Mouse (Mus musculus): ENCODE results near the gene Kirrel2.

Kirrel2 gene

DNA sequence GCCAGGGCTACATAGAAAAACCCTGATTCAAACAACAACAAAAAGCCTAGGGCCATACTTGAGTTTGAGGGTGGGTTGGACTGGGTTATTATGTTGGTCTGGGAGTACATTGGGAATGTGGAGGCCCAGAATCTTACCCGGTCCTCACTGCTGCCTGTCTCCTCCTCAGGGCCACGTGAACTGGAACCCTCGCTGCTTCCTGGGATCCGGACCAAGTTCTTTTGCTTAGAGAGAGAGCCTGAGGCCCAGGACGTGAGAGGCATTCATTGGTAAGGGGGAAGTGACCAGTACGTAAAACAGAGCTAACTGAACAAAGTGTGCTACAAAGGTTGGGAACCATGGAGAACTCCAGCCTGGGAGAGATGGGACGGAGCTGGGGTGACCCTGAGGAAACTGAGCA, 7.2 kb downstream of the Kirrel2 start:
- DNase-seq (ENCODE audit: low read depth, low spot score) = no peak

DNA sequence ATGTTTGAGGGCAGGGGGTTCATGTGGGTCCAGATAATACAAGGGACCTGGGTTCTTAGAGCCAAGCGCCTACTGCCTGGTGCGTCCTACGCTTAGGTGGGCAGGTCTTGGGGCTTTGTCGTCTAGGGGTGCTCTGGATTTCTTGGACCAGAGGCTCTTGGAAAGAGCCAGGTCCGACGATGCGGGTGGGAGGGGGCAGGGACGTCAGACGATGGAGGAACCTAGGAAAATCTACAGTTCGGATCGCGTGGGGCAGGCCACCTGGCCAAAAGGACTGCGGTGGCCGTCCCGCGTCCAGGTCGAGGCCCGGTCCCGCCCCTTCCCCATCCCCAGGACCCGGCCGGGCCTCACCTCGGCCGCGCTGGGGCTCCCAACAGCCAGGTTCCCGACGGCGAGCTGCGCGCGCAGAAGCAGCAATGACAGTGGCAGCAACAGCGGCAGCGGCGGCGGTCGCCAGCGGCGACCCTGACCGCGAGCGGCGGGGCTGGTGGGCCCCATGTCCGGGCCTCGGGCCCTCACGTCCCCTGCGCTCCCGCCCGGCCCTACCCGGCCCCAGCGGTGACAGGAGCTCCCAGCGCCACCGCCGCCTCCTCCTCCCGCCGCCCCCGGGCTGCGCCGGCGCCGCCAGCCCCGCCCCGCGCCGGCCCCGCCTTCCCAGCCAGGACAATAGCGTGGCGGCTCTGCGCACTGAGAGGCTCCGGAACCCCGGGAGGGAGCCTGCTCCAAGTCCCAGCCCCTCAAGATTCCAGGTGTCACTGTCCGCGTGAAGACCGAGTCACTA, 12.3 kb downstream of the Kirrel2 start, which contains the start of gene Aplp1:
Aplp1 (minus strand) TSS at position 565 of the 781 bp plus-strand sequence.
- no peak for DNase-seq (ENCODE audit: low read depth, low spot score)

DNA sequence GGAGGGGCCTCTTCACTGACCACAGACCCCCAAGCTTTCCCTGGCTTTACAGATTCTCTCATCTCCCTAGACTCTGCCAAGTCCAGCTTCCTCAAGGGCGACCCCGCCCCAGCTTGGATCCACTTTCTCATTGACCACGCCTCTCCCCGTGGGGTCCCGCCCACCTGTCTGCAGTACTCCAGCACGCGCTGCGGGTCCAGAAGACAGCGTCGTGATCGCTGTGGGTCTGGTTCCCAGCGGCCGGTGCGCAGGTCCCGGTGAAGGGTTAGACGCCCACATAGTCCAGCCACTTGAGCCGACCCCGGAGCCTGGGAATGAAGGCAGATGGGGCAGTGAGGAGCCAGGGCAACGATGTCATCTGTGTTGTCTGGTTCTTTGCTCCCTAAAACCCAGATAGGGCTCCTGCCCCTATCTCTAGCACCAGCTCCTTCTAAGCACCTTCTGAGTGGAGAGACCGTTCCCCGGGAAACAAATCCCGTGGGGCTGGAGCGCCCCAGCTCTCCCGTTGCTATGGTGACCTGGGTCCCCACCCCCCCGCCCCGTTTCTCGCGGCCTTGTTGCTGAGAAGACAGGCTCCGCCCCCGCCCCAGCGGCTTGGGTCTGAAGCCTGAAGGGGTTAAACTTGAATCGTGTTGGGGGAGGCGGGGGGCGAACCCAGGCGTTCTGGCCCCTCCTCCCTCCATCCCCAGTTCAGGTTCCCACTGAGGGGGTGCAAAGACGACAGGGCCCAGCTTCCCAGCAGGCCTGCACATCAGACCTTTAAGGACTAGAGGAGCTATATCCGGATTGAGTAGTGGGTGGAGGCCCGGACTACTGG, 13.1 kb downstream of the Kirrel2 start:
- no peak for DNase-seq (ENCODE audit: low read depth, low spot score)

DNA sequence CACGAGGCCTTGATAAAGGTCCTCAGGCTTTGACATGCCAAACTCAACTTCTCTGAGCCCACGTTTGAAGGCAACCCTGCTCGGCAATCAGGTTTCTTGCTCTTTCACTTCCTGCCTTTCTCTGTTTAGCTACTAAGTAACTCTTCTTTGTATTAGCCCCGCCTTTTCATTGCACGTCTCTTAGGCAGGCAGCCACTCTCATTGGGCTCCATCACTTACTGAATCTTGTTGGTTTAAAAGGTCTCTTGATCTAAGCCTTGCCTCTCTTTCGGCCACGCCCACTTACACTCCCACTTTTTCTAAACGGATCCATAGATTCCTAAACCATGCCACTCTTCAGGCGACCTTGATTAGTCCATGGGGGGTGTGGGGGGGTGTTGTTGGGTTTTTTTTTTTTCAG, 13.8 kb downstream of the Kirrel2 start:
- no peak for DNase-seq (ENCODE audit: low read depth, low spot score)

DNA sequence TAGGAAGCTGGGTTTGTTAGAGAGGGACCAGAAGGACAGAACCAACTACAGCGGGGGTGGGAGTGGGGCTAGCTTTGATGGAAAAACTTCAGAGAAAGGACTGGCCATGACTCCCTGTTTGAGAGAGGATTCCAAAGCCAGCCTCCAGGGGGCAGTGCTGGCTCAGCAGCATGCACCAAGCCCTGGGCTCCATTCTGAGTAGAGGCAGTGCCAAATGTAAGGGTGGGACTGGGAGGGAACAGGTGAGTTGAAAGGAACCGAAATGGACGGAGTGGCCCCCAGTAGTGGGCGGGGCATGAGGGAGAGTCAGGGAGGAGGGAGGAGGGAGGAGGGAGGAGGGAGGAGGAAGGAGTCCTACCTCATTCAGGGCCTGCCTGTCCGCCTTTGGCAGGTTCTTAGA, 16.8 kb downstream of the Kirrel2 start:
- DNase-seq (ENCODE audit: low read depth, low spot score) = no peak

DNA sequence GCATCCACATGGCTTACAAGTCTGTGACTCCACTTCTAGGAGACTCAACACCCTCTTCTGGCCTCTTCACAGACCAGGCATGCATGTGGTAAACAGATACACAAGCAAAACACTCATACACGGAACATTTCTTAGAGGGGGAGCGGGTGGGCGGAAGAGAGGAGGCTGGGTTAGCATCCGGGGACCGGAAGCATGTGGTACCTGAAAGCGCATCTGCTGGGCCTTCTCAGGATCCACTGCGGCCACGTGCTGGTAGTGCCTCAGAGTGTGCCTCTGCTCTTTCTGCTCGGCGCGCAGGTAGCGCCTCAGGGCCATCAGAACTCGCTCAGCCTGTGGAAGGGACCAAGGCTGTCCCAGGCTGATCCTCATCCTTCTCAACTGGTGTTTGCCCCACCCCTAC, 17.8 kb downstream of the Kirrel2 start:
- DNase-seq (ENCODE audit: low read depth, low spot score) = no peak

DNA sequence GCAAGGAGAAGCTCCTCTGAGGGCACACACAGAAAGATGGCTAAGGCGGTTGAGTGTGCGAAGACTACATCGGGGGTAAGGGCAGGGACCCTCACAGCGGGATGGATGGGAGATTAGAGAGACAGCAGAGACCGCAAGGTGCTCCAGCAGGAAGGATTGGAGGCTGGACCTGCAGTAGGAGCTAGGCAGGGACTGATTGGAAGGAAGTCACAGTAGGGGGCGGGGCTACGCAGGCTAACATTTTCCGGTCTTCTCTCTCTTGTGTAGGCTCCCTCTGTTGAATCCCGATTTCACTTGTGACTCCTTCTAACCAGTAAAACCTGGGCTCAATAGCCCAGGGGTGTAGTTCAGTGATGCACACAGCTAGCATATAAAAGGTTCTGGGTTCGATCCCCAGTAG, 20.6 kb downstream of the Kirrel2 start:
- DNase-seq (ENCODE audit: low read depth, low spot score) = no peak

DNA sequence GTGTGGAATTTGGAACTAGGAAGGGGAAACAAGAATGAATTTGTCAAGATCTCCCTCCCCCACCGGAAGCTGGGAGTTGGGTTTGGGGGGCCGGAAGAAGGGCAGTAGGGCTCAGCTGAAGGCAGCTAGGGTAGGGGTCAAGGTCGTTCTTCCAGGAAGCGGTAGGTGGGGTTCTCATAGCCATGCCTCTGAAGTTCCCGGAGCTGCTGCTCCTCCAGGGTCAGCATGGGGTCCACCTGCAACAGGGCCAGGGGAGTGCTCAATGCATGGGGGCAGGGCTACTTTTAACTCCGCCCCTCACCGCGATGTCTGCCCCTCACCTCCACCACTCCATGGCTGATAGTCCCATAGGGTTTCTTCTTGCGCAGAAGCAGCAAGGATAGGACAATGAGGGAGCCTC, 22.3 kb downstream of the Kirrel2 start:
- DNase-seq (ENCODE audit: low read depth, low spot score) = no peak

DNA sequence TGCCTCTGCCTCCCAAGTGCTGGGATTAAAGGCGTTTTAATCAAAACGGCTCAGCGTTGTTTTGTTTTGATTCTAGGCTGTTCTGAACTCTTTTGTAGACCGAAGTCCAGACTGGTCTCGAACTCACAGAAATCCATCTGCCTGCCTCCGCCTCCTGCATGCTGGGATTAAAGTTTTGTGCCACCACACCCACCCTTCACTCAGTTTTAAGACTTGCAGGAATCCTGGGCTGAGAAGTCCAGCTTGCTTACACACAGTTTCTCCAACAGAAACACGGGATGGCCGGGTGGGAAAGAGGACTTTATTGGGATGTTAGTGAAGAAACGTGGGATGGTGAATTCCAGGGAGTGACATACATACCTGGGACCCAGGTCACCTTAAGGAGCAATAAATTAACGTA, 22.8 kb downstream of the Kirrel2 start:
- no peak for DNase-seq (ENCODE audit: low read depth, low spot score)

DNA sequence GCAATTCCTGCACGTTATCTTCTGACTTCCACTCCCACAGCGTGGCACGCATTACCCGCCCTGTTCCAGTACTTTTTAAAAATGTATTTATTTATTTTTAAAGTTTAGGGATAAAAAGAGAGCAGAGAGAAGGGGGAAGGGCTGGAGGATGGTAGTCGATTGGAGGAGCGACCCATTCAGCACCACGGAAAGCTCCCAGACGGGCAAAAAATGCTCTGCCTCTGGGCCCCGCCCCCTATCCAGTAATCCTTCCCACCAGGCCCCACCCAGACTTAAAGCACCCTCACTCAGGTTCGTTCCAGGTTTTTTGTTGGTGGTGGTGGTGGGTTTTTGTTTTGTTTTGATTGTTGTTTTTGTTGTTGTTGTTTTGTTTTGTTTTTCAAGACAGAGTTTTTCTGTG, 23.3 kb downstream of the Kirrel2 start:
- DNase-seq (ENCODE audit: low read depth, low spot score) = no peak

DNA sequence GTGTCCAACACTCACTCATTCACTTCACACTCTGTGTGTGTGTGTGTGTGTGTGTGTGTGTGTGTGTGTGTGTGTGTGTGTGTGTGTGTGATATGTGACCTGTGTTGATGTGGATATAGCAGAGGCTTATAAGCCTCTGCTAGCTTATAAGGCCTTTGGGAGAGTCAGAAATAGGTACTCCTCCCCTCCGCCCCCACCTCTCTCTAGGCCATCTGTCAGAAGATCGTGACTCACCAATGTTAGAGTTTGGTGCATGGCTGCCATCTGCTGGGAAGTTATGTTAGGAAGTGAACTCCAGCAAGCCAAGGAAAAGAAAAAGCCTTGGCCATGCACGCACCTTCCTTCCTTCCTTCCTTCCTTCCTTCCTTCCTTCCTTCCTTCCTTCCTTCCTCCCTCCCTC, 25.7 kb downstream of the Kirrel2 start:
- DNase-seq (ENCODE audit: low read depth, low spot score) = no peak

DNA sequence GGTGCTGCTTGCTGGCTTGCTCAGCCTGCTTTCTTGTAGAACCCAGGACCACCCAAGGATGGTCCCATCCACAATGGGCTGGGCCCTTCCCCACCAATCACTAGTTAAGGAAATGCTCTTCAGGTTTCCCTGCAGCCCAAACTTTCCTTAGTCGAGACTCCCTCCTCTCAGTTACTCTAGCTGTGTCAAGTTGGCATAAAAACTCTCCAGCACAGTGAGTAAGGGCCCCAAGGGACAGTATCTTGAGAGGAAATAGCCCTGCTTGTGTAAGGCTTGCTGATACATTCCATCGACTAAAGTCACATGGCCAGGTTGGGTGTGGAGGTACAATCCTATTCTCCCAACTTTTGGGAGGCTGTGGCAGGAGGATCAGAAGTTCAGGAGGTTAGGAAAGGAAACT, 27.3 kb downstream of the Kirrel2 start:
- DNase-seq (ENCODE audit: low read depth, low spot score) = no peak

DNA sequence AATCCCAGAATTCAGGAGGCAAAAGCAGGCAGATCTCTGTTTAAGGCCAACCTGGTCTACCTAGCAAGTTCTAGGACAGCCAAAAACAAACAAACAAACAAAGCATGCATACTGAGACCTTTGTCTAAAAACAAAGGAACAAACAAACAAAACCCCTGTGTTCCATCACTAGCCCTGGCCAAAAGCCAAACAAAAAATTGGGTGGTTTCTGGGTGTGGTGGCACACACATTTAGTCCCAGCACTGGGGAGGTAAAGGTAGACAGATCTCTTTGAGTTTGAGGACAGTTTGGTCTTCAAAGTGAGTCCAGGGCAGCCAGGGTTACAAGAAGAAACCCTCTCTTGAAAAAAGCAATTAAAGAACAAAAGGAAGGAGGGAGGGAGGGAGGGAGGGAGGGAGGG, 28.2 kb downstream of the Kirrel2 start:
- DNase-seq (ENCODE audit: low read depth, low spot score) = no peak

DNA sequence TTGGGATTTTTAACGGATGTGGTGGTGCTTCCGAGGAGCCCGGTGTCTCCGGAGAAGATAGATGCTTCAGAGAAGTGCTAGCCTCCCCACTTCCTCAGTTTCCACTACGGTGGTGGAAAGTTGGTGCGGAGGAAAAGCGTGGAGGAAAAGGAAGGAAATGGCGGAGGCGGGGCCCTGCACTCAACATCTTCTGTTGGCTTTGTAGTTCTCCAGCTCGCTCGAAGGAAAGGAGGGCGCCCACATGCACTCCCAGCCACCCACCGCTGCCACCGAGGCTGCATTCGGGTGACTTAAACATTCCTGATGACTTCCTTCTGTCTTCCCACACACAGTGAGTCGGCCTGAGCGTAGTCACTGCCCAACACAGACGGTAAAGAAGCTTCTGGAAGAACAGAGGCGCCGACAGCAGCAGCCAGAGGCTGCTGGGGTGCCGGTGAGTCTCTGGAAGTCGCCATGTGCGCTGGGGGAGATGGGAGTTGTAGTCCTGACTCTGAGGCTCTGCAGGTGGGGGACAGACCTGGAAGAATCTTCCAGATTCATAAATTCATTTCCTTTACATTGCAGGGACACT, 34.3 kb downstream of the Kirrel2 start:
- DNase-seq (ENCODE audit: low read depth, low spot score) = no peak

DNA sequence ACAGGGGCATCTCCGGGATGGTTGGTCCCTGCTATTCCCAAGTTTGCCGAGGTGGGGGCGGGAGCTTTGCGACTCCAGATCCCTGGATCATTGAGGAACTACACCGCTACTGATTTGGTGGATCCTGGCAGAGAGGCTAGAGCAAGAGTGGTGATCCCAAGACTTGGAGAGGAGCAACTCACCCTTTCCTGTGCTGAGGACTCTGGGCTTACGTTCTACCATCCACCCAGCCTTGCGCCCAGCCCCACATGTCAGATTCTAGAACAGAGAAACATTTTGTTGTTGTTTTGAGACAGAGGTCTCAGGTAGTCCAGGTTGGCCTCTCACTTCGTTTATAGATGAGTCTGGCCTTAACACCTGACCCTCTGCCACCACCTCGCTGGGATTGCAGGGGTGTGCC, 34.9 kb downstream of the Kirrel2 start:
- DNase-seq (ENCODE audit: low read depth, low spot score) = no peak

DNA sequence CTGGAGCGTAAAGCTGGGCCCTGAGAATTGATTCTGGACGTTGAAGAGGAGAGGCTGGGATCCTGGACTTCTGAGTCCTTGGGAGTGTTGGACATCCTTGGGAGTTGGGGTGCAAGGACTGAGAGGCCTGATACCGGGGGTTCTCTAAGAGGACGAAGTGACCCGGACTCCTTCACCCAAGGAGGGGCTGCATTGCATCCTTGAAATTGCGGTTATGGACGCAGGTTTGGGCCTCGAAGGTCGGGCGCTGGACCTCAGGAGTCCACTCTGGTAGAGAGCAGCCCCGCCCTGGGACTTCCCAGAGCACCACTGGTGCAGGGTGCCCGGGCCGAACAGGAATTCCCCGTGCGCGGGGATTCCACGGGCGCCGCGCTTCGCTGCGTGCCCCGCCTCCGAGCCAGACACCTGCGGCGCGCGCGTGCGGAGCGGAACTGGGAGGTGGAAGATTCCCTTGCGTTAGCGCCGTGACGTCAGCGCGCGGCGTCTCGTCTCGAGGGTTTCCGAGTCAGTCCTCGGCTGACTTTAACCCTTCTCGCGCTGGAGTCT, 35.5 kb downstream of the Kirrel2 start:
- peak; percentile 80 for DNase-seq (ENCODE audit: low read depth, low spot score)

DNA sequence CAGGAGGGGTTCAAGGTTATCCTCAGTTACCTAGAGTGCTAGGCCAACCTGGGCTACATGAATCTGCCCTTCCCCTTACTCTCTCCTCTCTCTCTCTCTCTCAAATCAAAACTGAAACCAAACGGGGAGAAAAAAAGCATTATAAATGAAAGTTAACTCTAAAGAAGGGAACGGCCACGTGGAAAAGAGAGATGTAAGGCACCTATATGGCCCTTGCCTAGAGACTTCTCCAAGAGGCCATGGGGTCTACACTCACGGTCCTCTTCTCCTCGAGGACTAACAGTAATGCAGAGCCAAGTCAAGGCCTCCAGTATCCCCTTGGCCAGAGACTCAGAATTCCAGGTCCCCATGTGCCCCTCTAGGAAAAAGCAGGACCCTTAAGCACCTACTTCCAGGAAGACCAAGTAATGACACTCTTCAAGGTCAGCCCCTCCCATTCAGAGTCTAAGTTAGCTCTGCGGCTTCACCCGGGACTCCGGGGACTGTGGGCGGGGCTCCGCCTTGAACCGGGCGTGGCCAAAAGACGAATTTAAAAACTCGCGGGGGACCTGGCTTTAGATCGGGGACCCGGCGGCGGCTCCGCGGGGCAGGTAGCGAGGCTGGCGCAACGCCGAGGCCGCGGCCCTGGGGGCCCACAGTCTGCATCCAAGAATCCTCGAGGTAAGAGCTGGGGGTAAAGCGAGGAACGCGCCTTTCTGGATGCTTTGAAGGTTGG, 36.2 kb downstream of the Kirrel2 start, which contains the start of gene Nfkbid:
Nfkbid (plus strand) TSS at position 558 of the 715 bp plus-strand sequence.
- DNase-seq (ENCODE audit: low read depth, low spot score) = no peak

DNA sequence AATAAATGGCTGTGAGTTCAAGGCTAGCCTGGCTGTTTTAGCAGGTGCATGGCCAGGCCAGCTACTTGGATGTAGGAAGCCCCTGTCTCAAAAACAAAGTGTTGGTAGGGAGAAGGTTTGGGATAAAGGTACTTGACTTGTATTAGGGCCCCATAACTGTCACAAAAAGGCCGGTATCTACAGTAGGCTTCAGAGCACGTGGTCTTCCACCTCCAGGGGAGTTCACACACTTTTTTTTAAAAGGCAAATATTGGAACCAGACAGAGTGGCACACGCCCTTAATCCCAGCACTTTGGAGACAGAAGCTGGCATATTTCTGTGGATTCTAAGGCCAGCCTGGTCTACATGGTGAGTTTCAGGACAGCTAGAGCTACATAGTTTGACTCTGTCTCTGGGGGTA, 36.8 kb downstream of the Kirrel2 start:
- DNase-seq (ENCODE audit: low read depth, low spot score) = no peak

DNA sequence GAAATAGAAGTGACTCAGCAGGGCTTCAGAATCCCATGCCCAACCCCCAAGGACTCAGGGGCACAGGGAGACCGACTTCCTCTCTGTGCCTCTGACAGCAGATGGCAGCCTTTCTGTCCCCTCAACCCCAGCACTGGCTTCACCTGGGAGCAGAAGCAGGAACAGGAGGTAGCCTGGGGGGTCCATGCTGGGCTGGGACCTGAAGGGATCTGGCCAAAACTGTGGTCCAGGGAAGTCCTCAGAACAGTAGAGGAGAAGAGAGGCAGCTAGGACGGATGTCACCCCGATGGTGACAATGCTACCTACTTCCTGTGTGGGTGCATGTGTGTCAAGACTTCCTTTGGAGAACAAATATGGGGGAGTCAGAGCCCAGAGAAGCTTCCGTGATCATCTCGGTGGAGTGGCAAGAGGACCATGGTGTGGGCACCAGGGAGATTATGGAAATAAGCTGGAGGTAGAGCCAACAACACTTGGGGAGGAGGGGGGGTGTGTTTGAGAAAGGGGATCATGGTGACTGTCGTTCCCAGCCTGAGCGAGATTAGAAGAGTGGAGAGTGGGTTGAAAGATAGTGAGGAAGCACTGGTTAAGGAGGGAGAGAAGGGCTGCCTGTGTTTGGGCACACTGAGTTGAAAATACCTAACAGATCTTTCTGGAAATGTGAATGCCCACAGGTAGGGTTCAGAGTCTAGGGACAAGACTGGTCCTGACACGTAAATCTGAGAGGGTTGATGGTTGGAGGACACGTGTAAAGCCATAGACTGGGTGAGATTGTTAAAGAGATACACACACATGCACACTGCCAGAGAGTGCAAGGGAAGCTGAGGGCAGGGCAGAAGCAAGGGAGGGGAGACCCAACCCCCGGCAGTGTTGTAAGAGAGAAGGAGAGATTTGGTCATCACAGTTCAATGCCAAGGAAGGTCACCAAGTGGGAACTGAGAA, 37.7 kb downstream of the Kirrel2 start, which contains the start of gene Hcst:
Hcst (minus strand) TSS at position 294 of the 939 bp plus-strand sequence.
- no peak for DNase-seq (ENCODE audit: low read depth, low spot score)

DNA sequence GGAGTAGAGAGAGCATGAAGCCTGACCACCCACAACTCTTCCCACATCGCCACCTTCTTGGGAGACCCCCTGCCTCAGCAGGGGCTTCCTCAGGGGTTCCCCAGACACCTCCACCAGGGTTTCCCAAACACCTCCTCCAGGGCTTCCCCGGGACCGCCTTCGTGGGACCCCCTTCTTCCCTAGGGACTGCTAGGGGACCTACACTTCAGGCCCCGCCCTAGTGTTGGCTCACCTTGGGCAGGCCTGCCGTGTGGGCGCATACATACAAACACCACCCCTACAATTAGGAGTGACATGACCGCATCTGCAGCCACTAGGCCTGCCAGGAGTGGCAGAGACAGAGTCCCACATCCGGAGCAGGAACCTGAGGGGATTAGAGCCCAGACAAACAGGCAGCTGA, 39.6 kb downstream of the Kirrel2 start:
- no peak for DNase-seq (ENCODE audit: low read depth, low spot score)
